Mouse (Mus musculus) liver, postnatal 0 days (tissue): ENCODE measurements around the gene Il33.

ENCODE experiments used
- CTCF ChIP-seq: sonication (generic); IDR thresholded peaks from 2 replicates; pipeline ENCODE4 v1.5.1; 2016; ENCODE audit warnings: antibody characterized with exemption, low read depth
- EP300 ChIP-seq: IDR thresholded peaks from 2 replicates; pipeline ENCODE4 v1.6.1; 2016; ENCODE audit warnings: antibody characterized with exemption, low read depth, mild to moderate bottlenecking

- TF ChIP-seq CTCF, result no peak
- no peak for TF ChIP-seq EP300
These were observed 15.3 kb downstream of the Il33 start for GRCm38 (mm10) chr19:29940239-29940638.
